ENCODE assay signal across 11 mouse cellular contexts in the genomic region with DNA sequence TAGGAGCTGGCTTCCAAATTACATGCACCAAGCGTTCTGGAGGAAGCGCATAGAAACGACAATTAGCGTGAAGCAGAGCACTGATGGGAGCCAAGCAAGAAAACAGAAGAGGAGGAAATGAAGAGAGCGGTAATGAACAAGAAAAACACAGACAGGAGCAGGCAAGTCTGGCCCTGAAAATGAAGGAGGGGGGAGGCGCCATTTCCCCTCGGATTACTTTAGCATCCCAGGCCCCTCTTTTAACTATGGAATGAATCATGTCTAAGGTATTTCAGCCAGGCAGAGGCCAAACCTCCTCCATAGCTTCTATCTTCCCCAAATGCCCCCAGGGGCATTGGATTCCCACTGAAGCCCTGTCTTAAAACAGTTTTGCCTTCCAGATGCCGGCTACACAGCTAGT.
DNase-seq lines count a peak whose midpoint lies in the region; ATAC-seq lines count a peak whose summit lies in the region.
"Had no signal": no experiment of that assay in that cellular context is flagged by ENCODE, and none has a peak within 500 bp of the region (broad histone marks: within the 10 kb centered on the region; RNA-seq: fewer than 3 reads in every experiment).

No protein-coding gene starts in this region.

- no peaks in the 10 kb centered on the region for H3K27me3 ChIP-seq in hindbrain, embryonic 10.5 days (ENCODE audit: insufficient read depth, poor library complexity, severe bottlenecking)
- no peaks in the 10 kb centered on the region for H3K27me3 ChIP-seq in hindbrain, embryonic 13.5 days
- no peaks in the 10 kb centered on the region for H3K27me3 ChIP-seq in embryonic facial prominence, embryonic 11.5 days (ENCODE audit: control insufficient read depth, insufficient read depth, low read length)

- H3K9me3 ChIP-seq in hindbrain, embryonic 10.5 days = no peaks in the 10 kb centered on the region
- no peaks in the 10 kb centered on the region for H3K9me3 ChIP-seq in hindbrain, embryonic 13.5 days
- H3K9me3 ChIP-seq in embryonic facial prominence, embryonic 11.5 days (replicated peaks; ENCODE audit: control insufficient read depth, low read length) = no peaks in the 10 kb centered on the region

- H3K36me3 ChIP-seq in hindbrain, embryonic 10.5 days = no peaks in the 10 kb centered on the region
- H3K36me3 ChIP-seq in hindbrain, embryonic 13.5 days = no peaks in the 10 kb centered on the region
- no peaks in the 10 kb centered on the region for H3K36me3 ChIP-seq in embryonic facial prominence, embryonic 11.5 days (replicated peaks; ENCODE audit: control insufficient read depth, insufficient read depth, low read depth, low read length)

- H3K9ac ChIP-seq in hindbrain, embryonic 13.5 days = no peak overlapping the region
- no peak overlapping the region for H3K9ac ChIP-seq in embryonic facial prominence, embryonic 11.5 days (replicated peaks; ENCODE audit: low read length)

- no peak overlapping the region for H3K4me3 ChIP-seq in hindbrain, embryonic 10.5 days
- H3K4me3 ChIP-seq in hindbrain, embryonic 13.5 days = no peak overlapping the region
- H3K4me3 ChIP-seq in embryonic facial prominence, embryonic 11.5 days (ENCODE audit: low read depth, low read length) = no peak overlapping the region
- H3K4me3 ChIP-seq: left cerebral cortex, adult 2 months had no signal

- H3K4me2 ChIP-seq in hindbrain, embryonic 13.5 days = no peak overlapping the region
- no peak overlapping the region for H3K4me2 ChIP-seq in embryonic facial prominence, embryonic 11.5 days (ENCODE audit: low read depth, low read length)

- no peaks in the 10 kb centered on the region for H3K4me1 ChIP-seq in hindbrain, embryonic 10.5 days (replicated peaks)
- peaks cover 4% of the 10 kb centered on the region; the same call in 1 of the 2 replicates for H3K4me1 ChIP-seq in hindbrain, embryonic 13.5 days (replicated peaks)
- H3K4me1 ChIP-seq in embryonic facial prominence, embryonic 11.5 days (ENCODE audit: control insufficient read depth, insufficient read depth, low read length) = no peaks in the 10 kb centered on the region

- H3K27ac ChIP-seq in hindbrain, embryonic 10.5 days = no peak overlapping the region
- no peak overlapping the region for H3K27ac ChIP-seq in hindbrain, embryonic 13.5 days
- H3K27ac ChIP-seq in embryonic facial prominence, embryonic 11.5 days (replicated peaks; ENCODE audit: low read depth, low read length) = no peak overlapping the region
- H3K27ac ChIP-seq: left cerebral cortex, adult 2 months had no signal

- DNase-seq in hindbrain, embryonic 10.5 days (ENCODE audit: low spot score) = peak; percentile 9
- DNase-seq in retina, postnatal 1 day = peak; percentile 6
- no peak for DNase-seq in retina, embryonic 14.5 days (ENCODE audit: low spot score)
- DNase-seq in embryonic facial prominence, embryonic 11.5 days (ENCODE audit: low spot score) = peak; percentile 67
- DNase-seq in neural tube, embryonic 10.5 days (ENCODE audit: extremely low spot score, low spot score) = peak; percentile 19
- DNase-seq in layer of hippocampus, postnatal 10 days (ENCODE audit: low spot score in 2 of 2) = no peak
- no peak for DNase-seq in c-Kit-positive CD71-positive TER-119-positive erythroid progenitor cells, embryonic 14.5 days (ENCODE audit: low spot score)
- DNase-seq: cerebellum, adult 2 months; lung, adult 2 months had no signal

- WGBS in hindbrain, embryonic 10.5 days = 58% methylated on average over 8 of the region's 8 CpGs
- 53% methylated on average over 8 of the region's 8 CpGs for WGBS in hindbrain, embryonic 13.5 days
- 25% methylated on average over 8 of the region's 8 CpGs for WGBS in embryonic facial prominence, embryonic 11.5 days

- no peak for ATAC-seq in hindbrain, embryonic 13.5 days (ENCODE audit: low FRiP score)
- ATAC-seq in embryonic facial prominence, embryonic 11.5 days (replicated peaks; ENCODE audit: insufficient number of reproducible peaks, low FRiP score, low TSS enrichment, low read depth) = no peak; the same call in 1 of the 2 replicates

Comparison
In these comparisons a context has a peak if more than half of its experiments do, and no peak if none do; other contexts are left out.
1. DNase-seq: peak in hindbrain, embryonic 10.5 days (single experiment), retina, postnatal 1 day (single experiment), embryonic facial prominence, embryonic 11.5 days (single experiment) and neural tube, embryonic 10.5 days (single experiment); none in retina, embryonic 14.5 days (single experiment), layer of hippocampus, postnatal 10 days (0 of 2) and c-Kit-positive CD71-positive TER-119-positive erythroid progenitor cells, embryonic 14.5 days (single experiment).